Mouse (Mus musculus) spleen, embryonic (tissue): ENCODE data around the gene Slc6a11.

Experiments used
- CTCF ChIA-PET: fragments of 350-600 bp; sonication (Branson Sonifier 250); formaldehyde crosslinking; loops from one replicate; lab custom pipeline; 2022; lab: Charles Lee

Gene Slc6a11

GRCm38 (mm10) chr6:114178141-114178540, 47.1 kb downstream of the Slc6a11 start:
- CTCF ChIA-PET: no interaction called here

GRCm38 (mm10) chr6:114182366-114183179, 51.5 kb downstream of the Slc6a11 start:
- CTCF ChIA-PET: no interaction called here

- CTCF ChIA-PET: no interaction called here
Measured at GRCm38 (mm10) chr6:114187121-114187520, 56.1 kb downstream of the Slc6a11 start.

GRCm38 (mm10) chr6:114188869-114189268, 57.8 kb downstream of the Slc6a11 start:
- CTCF ChIA-PET: no interaction called here

GRCm38 (mm10) chr6:114195998-114196397, 65.0 kb downstream of the Slc6a11 start:
- CTCF ChIA-PET: no interaction called here

- CTCF ChIA-PET: no interaction called here
Measured at GRCm38 (mm10) chr6:114199200-114199845, 68.3 kb downstream of the Slc6a11 start.

GRCm38 (mm10) chr6:114204557-114204956, 73.5 kb downstream of the Slc6a11 start:
- CTCF ChIA-PET: no interaction called here

- CTCF ChIA-PET: no interaction called here
Measured at GRCm38 (mm10) chr6:114208296-114208695, 77.3 kb downstream of the Slc6a11 start.

- CTCF ChIA-PET: no interaction called here
Measured at GRCm38 (mm10) chr6:114214393-114214792, 83.4 kb downstream of the Slc6a11 start.

GRCm38 (mm10) chr6:114216741-114217414, 85.8 kb downstream of the Slc6a11 start:
- CTCF ChIA-PET: no interaction called here

GRCm38 (mm10) chr6:114224399-114224798, 93.4 kb downstream of the Slc6a11 start:
- CTCF ChIA-PET: no interaction called here

- CTCF ChIA-PET: no interaction called here
Measured at GRCm38 (mm10) chr6:114227378-114227777, 96.3 kb downstream of the Slc6a11 start.

- CTCF ChIA-PET: no interaction called here
Measured at GRCm38 (mm10) chr6:114228196-114228595, 97.2 kb downstream of the Slc6a11 start.

GRCm38 (mm10) chr6:114238892-114239644, 108.0 kb downstream of the Slc6a11 start:
- CTCF ChIA-PET: no interaction called here

- CTCF ChIA-PET: no interaction called here
Measured at GRCm38 (mm10) chr6:114245665-114246064, 114.6 kb downstream of the Slc6a11 start.

- CTCF ChIA-PET: no interaction called here
Measured at GRCm38 (mm10) chr6:114250311-114250710, 119.3 kb downstream of the Slc6a11 start.

- CTCF ChIA-PET: no interaction called here
Measured at GRCm38 (mm10) chr6:114254927-114255326, 123.9 kb downstream of the Slc6a11 start.

GRCm38 (mm10) chr6:114257762-114258361, 126.8 kb downstream of the Slc6a11 start:
- CTCF ChIA-PET: no interaction called here

GRCm38 (mm10) chr6:114258661-114259193, 127.7 kb downstream of the Slc6a11 start:
- CTCF ChIA-PET: no interaction called here

- CTCF ChIA-PET: no interaction called here
Measured at GRCm38 (mm10) chr6:114261609-114262008, 130.6 kb downstream of the Slc6a11 start.

- CTCF ChIA-PET: no interaction called here
Measured at GRCm38 (mm10) chr6:114264010-114264409, 133.0 kb downstream of the Slc6a11 start.
